Mouse (Mus musculus) forebrain, embryonic 11.5 days (tissue): ENCODE results near the gene Bud23. TPM values are rescaled to one million over a fixed set of nuclear protein-coding genes. Genes with fewer than 3 reads are reported as not detected.
A peak's percentile ranks its signal among the peaks of the same experiment; 100 is the strongest.

Experiments
- ATAC-seq: fragments of 200-750 bp; cut with Nextera tagmentation; replicated peaks from 2 replicates; pipeline ENCODE4 v1.8.0; 2017; ENCODE audit warnings: moderate TSS enrichment; ENCODE audit not compliant: low FRiP score
- DNase-seq: peaks from one replicate; pipeline ENCODE4 v3.0.0-alpha.2; 2017; ENCODE audit warnings: low spot score
- H3K27ac ChIP-seq: fragments of 300-500 bp; sonication (generic); 2 replicates; pipeline ENCODE4 v1.5.1; 2014; ENCODE audit warnings: low read depth, low read length
- H3K27me3 ChIP-seq: fragments of 300-500 bp; sonication (generic); 2 replicates; pipeline ENCODE4 v1.6.1; 2014; ENCODE audit warnings: mild to moderate bottlenecking, low read length, mixed read lengths; ENCODE audit not compliant: control insufficient read depth, insufficient read depth
- H3K36me3 ChIP-seq: fragments of 300-500 bp; sonication (generic); 2 replicates; pipeline ENCODE4 v1.6.1; 2014; ENCODE audit warnings: mild to moderate bottlenecking, low read length, moderate library complexity, mixed read lengths; ENCODE audit not compliant: control insufficient read depth, insufficient read depth
- H3K4me1 ChIP-seq: fragments of 300-500 bp; sonication (generic); replicated peaks from 2 replicates; pipeline ENCODE4 v1.6.1; 2014; ENCODE audit warnings: low read length, mixed read lengths; ENCODE audit not compliant: control insufficient read depth, insufficient read depth
- H3K4me2 ChIP-seq: fragments of 300-500 bp; sonication (generic); 2 replicates; pipeline ENCODE4 v1.6.1; 2014; ENCODE audit warnings: low read depth, mild to moderate bottlenecking, low read length, moderate library complexity, mixed read lengths; ENCODE audit not compliant: severe bottlenecking
- H3K4me3 ChIP-seq: fragments of 300-500 bp; sonication (generic); 2 replicates; pipeline ENCODE4 v1.5.1; 2014; ENCODE audit warnings: low read depth, low read length
- H3K9ac ChIP-seq: fragments of 300-500 bp; sonication (generic); 2 replicates; pipeline ENCODE4 v1.6.1; 2014; ENCODE audit warnings: low read length
- H3K9me3 ChIP-seq: fragments of 300-500 bp; sonication (generic); 2 replicates; pipeline ENCODE4 v1.6.1; 2016; ENCODE audit warnings: low read length, mixed read lengths; ENCODE audit not compliant: control insufficient read depth
- WGBS: fragments of 180-500 bp; shearing (Covaris S2); extraction: QIAGEN DNeasy Blood & Tissue Kit; methylation state at CpG from one replicate; pipeline ENCODE4 v1.1.7; 2014; 5-methylcytosine and 5-hydroxymethylcytosine counted together
- polyA plus RNA-seq: library from polyadenylated mRNA; unstranded; fragments of >200 nt; fragmentation: Nextera tagmentation; extraction: Ambion mirVana; gene quantifications from 2 replicates; pipeline ENCODE4 v1.2.1, GENCODE M21; 2014

The Bud23 gene
- polyA plus RNA-seq, 1 experiment from 2014 or later: 142 TPM

DNA sequence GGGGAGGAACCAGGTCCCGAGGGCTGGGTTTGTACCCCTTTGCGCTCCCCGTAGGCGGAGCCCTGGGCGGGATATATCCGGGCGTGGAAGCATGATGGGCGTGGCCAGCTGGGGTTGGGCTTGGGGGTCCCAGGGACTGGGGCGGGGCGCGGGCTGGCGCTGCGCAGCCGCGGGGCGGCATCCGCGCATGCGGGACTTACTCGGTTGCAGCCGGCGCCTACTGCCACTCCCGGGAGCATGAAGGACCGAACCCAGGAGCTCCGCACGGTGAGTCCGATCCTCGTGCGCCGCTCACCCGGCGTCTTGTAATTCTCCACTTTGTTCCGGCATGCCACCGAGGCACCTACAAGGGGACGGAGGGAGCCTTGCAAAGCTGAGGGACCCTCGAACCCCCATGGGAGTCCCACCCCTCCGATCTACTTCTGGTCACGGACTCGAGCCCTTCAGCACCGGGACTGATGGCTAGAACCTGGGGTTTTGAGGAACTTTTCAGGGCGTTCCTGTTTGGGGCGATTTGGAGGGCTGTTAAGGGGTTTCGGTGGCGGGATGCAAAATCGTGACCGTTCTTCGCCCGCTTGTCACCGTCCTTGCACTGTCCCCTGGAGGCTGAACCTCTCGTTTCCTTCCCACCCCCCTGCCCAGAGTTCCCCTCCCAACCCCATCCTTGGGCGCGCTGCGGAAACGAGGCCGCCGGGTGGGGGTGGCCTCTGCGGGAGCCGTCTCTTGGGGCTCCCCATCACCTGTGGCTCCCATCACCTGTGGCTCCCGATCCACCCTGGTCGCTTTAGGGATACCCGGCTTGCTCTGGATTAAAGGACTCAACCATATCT, 41.2 kb downstream of the Bud23 start, which contains the start of gene Stx1a:
Gene Stx1a, plus strand, starts transcription at position 139 of the 830 bp plus-strand sequence.
- Histone ChIP-seq H3K9me3 (no peaks in the 10 kb centered on the region), H3K27ac (no peak within 1 kb of the TSS), H3K4me3 (peak within 1 kb of the TSS; percentile 73), H3K4me2 (peak within 1 kb of the TSS; percentile 98), H3K27me3 (no peaks in the 10 kb centered on the region), H3K4me1 (peaks cover 9% of the 10 kb centered on the region; the same call in 1 of the 2 replicates), H3K36me3 (no peaks in the 10 kb centered on the region), H3K9ac (peak within 1 kb of the TSS; percentile 75)
- DNase-seq (peak; percentile 96), ATAC-seq (peak; percentile 93)
- under 1% methylated on average over 61 of the region's 61 CpGs for WGBS

DNA sequence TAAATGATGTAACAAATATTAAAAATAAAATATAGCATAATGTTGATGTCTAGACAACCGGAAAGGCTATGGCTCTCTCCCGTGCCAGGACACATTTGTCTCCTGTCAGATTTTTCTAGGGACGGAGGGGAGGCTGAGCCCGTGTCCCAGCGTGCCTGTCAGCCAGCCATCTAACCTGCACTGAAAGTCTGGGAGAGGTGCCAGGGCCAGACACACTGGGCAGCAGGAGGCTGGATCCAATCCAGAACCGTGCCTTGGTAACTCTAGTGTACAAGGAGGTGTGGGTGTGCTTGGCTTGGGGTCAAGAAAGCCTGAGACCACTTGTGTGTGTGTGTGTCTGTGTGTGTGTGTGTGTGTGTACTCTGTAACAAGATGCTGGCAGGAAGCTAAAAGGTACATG, 42.9 kb downstream of the Bud23 start:
- Histone ChIP-seq H3K27me3 (no peaks in the 10 kb centered on the region), H3K4me3 (no peak overlapping the region), H3K27ac (no peak overlapping the region), H3K36me3 (no peaks in the 10 kb centered on the region), H3K9ac (no peak overlapping the region), H3K4me2 (no peak overlapping the region), H3K9me3 (no peaks in the 10 kb centered on the region), H3K4me1 (peaks cover 9% of the 10 kb centered on the region; the same call in 1 of the 2 replicates)
- ATAC-seq (no peak), DNase-seq (no peak)
- 90% methylated on average over 6 of the region's 6 CpGs for WGBS

DNA sequence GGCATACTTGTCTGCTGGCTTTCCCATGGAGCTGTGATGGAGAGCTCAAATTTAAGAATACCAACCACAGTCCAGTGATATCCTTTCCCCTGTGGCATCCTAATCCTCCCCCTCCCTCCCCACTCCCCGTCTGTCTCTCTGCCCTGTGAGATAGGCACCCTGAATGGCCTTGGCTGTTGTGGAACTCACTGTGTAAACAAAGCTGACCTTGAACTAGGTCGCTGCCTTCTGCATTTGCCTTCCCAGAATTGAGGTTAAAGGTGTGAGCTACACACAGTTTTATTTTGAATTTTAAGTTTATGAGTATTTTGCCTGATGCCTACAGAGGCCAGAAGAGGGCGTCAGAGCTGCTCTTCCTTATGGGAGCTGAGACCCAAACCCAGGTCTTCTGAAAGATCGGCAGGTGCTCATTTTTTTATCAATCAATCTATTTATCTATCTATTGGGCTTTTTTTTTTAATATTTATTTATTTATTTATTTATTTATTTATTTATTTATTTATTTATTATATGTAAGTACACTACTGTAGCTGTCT, 48.5 kb downstream of the Bud23 start:
- no peak overlapping the region for H3K4me2 ChIP-seq
- DNase-seq (no peak), ATAC-seq (no peak)
- no peak overlapping the region for H3K27ac ChIP-seq
- no peaks in the 10 kb centered on the region; the same call in 1 of the 2 replicates for H3K27me3 ChIP-seq
- no peaks in the 10 kb centered on the region for H3K9me3 ChIP-seq
- no peak overlapping the region for H3K9ac ChIP-seq
- H3K36me3 ChIP-seq: no peaks in the 10 kb centered on the region
- no peak overlapping the region for H3K4me3 ChIP-seq
- WGBS: 54% methylated on average over 4 of the region's 4 CpGs
- H3K4me1 ChIP-seq: 0 out of 2 replicates have a peak, but pooled peaks cover under 1% of the 10 kb centered on the region

DNA sequence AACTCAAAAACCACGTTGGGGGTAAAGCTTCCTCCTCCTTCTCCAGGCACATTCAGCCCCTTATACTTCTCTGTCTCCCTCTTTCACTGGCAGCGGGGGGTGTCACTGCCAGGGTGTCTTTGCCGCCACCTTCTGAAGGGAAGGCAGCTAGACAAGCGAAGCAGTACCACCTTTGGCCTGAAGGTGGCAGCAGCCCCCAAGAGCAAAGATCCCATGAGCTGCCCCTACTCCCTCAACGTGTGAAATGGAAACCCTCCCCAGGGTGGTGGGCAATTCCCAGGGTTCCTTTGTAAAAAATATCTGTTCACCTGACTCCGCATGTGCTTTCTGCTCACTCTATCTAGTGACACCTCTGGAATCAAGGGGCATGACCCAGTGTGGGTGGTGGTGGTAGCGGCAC, 49.3 kb downstream of the Bud23 start:
- H3K4me2 ChIP-seq: no peak overlapping the region
- ATAC-seq (0 out of 2 replicates have a peak, but pooled peaks have one; percentile 16), DNase-seq (peak; percentile 89)
- no peaks in the 10 kb centered on the region for H3K36me3 ChIP-seq
- no peak overlapping the region for H3K27ac ChIP-seq
- H3K9ac ChIP-seq: no peak overlapping the region
- H3K27me3 ChIP-seq: no peaks in the 10 kb centered on the region; the same call in 1 of the 2 replicates
- no peaks in the 10 kb centered on the region for H3K9me3 ChIP-seq
- H3K4me1 ChIP-seq: peaks cover 5% of the 10 kb centered on the region; the same call in 1 of the 2 replicates
- WGBS: 13% methylated on average over 7 of the region's 7 CpGs
- H3K4me3 ChIP-seq: no peak overlapping the region

DNA sequence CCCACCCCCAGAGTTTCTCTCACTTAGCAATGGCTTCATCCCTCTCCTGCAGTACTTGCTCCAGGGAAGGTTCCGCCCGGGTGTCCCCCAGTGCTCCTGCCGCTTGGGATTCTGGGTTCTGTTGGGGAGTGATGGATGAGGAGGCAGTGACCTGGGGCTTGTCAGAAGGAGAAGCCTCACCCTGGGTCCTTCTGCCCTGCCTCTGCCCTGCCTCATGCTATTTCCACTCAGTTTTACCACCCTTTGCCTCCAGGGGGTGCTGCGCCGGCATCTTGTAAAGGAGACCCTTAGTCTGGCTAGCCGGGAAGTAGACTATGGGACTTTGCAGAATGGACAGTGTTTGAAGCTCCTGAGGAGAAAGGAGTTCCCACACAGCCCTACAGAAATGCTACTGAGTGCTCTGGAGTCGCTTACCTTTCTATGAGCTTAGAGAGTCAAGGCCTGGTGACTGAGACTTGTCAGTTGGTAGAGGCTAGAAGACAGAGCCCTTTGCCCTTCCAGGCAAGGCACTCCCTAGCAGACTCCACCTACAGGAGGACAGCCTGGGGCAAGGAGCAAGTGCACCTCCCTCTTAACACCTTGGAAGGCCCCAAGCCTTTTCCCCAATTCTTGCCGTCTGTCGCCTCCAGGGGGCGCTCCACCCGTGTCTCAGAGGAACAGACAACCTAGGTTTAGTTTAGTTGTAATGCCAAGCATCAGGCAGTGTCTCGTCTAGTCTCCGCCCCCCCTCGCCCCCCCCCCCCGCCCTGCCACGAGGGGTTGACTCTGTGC, 51.9 kb downstream of the Bud23 start:
- ATAC-seq (no peak), DNase-seq (peak; percentile 88)
- Histone ChIP-seq H3K4me1 (peaks cover 5% of the 10 kb centered on the region; the same call in 1 of the 2 replicates), H3K9me3 (no peaks in the 10 kb centered on the region), H3K4me3 (no peak overlapping the region), H3K4me2 (no peak overlapping the region), H3K9ac (no peak overlapping the region), H3K36me3 (no peaks in the 10 kb centered on the region), H3K27me3 (no peaks in the 10 kb centered on the region; the same call in 1 of the 2 replicates), H3K27ac (no peak overlapping the region)
- 4% methylated on average over 16 of the region's 16 CpGs for WGBS

DNA sequence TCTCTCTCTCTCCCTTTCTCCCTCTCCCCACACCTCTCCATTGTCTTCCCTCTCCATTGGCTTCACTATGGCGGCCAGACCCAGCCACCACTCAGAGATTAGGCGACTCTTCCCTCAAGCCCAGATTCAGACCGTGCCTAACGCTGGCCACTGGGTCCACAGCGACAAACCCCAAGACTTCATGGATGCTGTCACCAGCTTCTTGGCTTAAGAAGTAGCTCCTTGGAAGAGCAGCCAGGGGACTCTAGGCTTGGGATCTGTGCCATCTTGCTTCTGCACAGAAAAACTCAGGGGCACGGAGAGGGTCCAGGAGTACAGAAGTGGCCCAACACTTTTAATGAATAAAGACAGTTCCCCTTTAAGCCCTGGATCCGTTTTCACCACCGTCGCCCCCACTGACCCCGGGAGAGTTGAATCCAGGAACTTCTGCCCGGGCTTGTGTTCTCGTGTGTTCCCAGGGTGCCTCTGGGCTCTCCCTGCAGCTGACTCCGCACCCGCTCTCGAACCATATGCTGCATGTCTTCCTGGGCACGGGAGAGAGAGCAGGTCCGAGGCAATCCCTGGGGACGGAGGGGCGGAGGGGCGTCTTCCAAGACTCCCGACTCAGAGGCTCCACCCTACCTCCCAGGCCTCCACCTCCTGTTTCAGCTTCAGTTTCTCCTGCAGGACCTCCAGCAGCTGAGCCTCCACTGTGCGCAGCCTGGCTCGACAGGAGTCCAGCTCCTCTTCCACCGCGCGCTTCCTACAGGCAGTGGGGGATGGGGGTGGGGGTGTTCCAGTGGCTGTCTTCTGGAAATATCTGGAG, 52.7 kb downstream of the Bud23 start:
- Histone ChIP-seq H3K9ac (no peak overlapping the region), H3K9me3 (no peaks in the 10 kb centered on the region), H3K4me1 (peaks cover 5% of the 10 kb centered on the region; the same call in 1 of the 2 replicates), H3K27ac (no peak overlapping the region), H3K4me2 (no peak overlapping the region), H3K4me3 (no peak overlapping the region), H3K27me3 (no peaks in the 10 kb centered on the region; the same call in 1 of the 2 replicates), H3K36me3 (no peaks in the 10 kb centered on the region)
- DNase-seq (peak; percentile 58), ATAC-seq (no peak)
- 26% methylated on average over 26 of the region's 26 CpGs for WGBS

DNA sequence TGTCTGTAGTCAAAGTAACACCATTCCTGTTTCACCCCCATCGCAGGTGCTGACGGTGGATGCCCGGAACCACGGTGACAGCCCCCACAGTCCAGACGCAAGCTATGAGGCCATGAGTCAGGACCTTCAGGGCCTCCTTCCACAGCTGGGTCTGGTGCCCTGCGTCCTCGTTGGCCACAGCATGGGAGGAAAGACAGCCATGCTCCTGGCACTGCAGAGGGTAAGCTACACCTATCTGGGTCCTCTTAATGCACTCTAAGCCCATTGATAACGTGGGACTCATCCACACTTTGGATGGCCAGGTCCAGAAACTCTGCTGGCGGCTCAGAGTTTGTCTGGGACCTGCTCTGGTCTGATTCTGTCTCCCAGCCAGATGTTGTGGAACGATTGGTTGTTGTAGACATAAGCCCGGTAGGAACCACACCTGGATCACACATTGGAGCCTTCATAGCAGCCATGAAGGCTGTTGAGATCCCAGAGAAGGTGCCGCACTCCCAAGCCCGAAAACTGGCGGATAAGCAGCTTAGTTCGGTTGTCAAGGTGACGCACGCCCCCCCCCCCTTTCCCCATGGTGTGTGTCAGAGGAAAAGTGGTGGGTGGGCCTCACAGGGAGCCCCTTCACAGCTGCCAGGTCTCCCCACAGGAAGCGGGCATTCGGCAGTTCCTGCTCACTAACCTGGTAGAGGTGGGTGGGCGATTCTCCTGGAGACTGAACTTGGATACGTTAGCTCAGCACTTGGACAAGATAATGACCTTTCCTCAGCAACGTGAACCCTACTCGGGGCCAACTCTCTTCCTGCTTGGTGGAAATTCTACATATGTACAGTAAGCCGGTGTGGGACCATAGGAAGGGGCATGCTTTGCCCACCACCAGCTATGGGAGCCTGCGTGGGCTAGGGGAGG, 53.7 kb downstream of the Bud23 start:
- no peak overlapping the region for H3K4me2 ChIP-seq
- ATAC-seq (no peak), DNase-seq (peak; percentile 55)
- H3K27me3 ChIP-seq: no peaks in the 10 kb centered on the region; the same call in 1 of the 2 replicates
- H3K9ac ChIP-seq: no peak overlapping the region
- 81% methylated on average over 25 of the region's 25 CpGs for WGBS
- peaks cover 5% of the 10 kb centered on the region; the same call in 1 of the 2 replicates for H3K4me1 ChIP-seq
- H3K27ac ChIP-seq: no peak overlapping the region
- H3K9me3 ChIP-seq: no peaks in the 10 kb centered on the region
- H3K36me3 ChIP-seq: no peaks in the 10 kb centered on the region
- no peak overlapping the region for H3K4me3 ChIP-seq
